Mouse (Mus musculus) testis, postnatal 14 days (tissue): ENCODE results near the gene Tspyl3.

Experiments
- DNase-seq: peaks from one replicate; pipeline ENCODE4 v3.0.0; 2021; ENCODE audit warnings: low spot score

The Tspyl3 gene

GRCm38 (mm10) chr2:153227959-153228358 lies 2.7 kb upstream of the Tspyl3 start:
- DNase-seq = no peak

- DNase-seq = no peak
Observed at GRCm38 (mm10) chr2:153225595-153225953, 333 bp upstream of the Tspyl3 start.

GRCm38 (mm10) chr2:153222566-153222965 lies 2.7 kb downstream of the Tspyl3 start:
- DNase-seq = no peak

GRCm38 (mm10) chr2:153222130-153222529 lies 3.1 kb downstream of the Tspyl3 start:
- no peak for DNase-seq

GRCm38 (mm10) chr2:153221620-153222019 lies 3.6 kb downstream of the Tspyl3 start:
- no peak for DNase-seq

GRCm38 (mm10) chr2:153218516-153218915 lies 6.7 kb downstream of the Tspyl3 start:
- no peak for DNase-seq

GRCm38 (mm10) chr2:153217826-153218340 lies 7.4 kb downstream of the Tspyl3 start:
- no peak for DNase-seq

- no peak for DNase-seq
Observed at GRCm38 (mm10) chr2:153215421-153215820, 9.8 kb downstream of the Tspyl3 start.

- DNase-seq = no peak
Observed at GRCm38 (mm10) chr2:153214771-153215259, 10.4 kb downstream of the Tspyl3 start.

GRCm38 (mm10) chr2:153213351-153213750 lies 11.9 kb downstream of the Tspyl3 start:
- no peak for DNase-seq

GRCm38 (mm10) chr2:153211451-153211850 lies 13.8 kb downstream of the Tspyl3 start:
- no peak for DNase-seq

GRCm38 (mm10) chr2:153209286-153209685 lies 16.0 kb downstream of the Tspyl3 start:
- no peak for DNase-seq

GRCm38 (mm10) chr2:153208149-153208548 lies 17.1 kb downstream of the Tspyl3 start:
- DNase-seq = no peak

GRCm38 (mm10) chr2:153202766-153203165 lies 22.5 kb downstream of the Tspyl3 start:
- DNase-seq = peak; percentile 67

GRCm38 (mm10) chr2:153199114-153199513 lies 26.1 kb downstream of the Tspyl3 start:
- DNase-seq = no peak

GRCm38 (mm10) chr2:153198485-153198884 lies 26.8 kb downstream of the Tspyl3 start:
- DNase-seq = peak; percentile 59

GRCm38 (mm10) chr2:153194255-153194654 lies 31.0 kb downstream of the Tspyl3 start:
- DNase-seq = no peak

GRCm38 (mm10) chr2:153191242-153191641 lies 34.0 kb downstream of the Tspyl3 start:
- DNase-seq = no peak

GRCm38 (mm10) chr2:153187848-153188247 lies 37.4 kb downstream of the Tspyl3 start:
- DNase-seq = no peak

GRCm38 (mm10) chr2:153186176-153186591 lies 39.1 kb downstream of the Tspyl3 start:
- DNase-seq = peak; percentile 76

GRCm38 (mm10) chr2:153179961-153180360 lies 45.3 kb downstream of the Tspyl3 start:
- no peak for DNase-seq

GRCm38 (mm10) chr2:153179126-153179860 lies 45.9 kb downstream of the Tspyl3 start:
- DNase-seq = no peak

- DNase-seq = no peak
Observed at GRCm38 (mm10) chr2:153177188-153177587, 48.1 kb downstream of the Tspyl3 start.
